Mouse (Mus musculus) common myeloid progenitor, adult 5-6 weeks (primary cell): ENCODE measurements around the gene Tnrc6c. TPM values are rescaled to one million over a fixed set of nuclear protein-coding genes. Genes with fewer than 3 reads are reported as not detected.
A peak's percentile ranks its signal among the peaks of the same experiment; 100 is the strongest.

Experiments used
- ATAC-seq: replicated peaks from 2 replicates; pipeline ENCODE4 v1.8.0; 2016; ENCODE audit warnings: low read depth, mild to moderate bottlenecking, moderate TSS enrichment, inconsistent platforms; ENCODE audit not compliant: poor library complexity, severe bottlenecking
- total RNA-seq: library from RNA; stranded (forward); fragments of 200-1000, 187-1606 nt; gene quantifications from 2 replicates; pipeline ENCODE4 v1.2.3, GENCODE M21; 2017

The Tnrc6c gene
- total RNA-seq, 1 experiment from 2014 or later: 22.4 TPM

DNA sequence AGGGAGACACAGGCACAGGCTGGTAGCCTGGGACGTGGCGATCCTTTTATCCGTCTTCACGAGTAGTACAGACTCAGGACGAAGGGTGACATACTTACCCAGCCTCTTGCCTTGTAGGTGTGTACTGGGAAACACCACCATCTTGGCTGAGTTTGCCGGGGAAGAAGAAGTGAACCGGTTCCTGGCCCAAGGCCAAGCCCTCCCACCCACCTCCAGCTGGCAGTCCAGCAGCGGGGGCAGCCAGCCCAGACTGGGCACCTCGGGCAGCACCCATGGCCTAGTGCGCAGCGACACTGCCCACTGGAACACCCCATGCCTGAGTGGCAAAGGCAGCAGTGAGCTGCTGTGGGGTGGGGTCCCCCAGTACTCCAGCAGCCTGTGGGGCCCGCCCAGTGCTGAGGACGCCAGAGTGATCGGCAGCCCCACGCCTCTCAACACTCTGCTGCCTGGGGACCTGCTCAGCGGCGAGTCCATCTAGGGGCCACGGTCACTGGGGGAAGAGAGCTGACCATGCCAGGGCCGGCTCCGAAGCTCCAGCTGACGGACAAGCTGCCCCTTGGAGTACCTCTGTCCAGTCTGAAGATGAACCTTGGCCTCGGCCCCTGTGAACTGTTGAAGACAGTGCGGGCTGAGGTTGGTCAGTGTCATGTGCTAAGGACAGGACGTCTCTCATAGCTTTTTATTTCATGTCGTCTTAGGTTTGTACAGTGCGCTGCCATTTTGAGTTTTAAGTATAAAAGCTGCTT, 106.5 kb downstream of the Tnrc6c start:
- ATAC-seq: no peak

GRCm38 (mm10) chr11:117761801-117762200, 107.7 kb downstream of the Tnrc6c start:
- ATAC-seq: no peak

DNA sequence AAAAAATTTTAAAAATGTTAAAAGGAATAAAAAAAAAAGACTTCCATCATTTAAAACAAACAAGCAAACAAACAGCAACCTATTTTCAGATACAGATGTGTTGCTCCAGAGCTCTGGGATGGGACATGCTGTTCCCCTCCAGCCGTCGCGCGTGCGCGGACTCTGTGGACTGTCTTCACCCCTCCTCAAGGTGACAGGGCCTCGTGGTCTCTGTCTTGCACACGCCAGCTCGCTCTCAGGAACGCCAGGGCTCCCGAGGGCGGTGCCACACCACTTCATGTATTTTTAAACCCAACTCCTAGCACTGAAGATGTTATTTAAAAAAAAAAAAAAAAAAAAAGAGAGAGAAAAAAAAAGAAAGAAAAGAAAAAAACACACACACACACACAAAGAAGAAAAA, 108.2 kb downstream of the Tnrc6c start:
- no peak for ATAC-seq

GRCm38 (mm10) chr11:117764319-117764718, 110.2 kb downstream of the Tnrc6c start:
- no peak for ATAC-seq

- ATAC-seq: no peak
These were observed 111.3 kb downstream of the Tnrc6c start for GRCm38 (mm10) chr11:117765361-117765760.

- ATAC-seq: no peak
These were observed 112.2 kb downstream of the Tnrc6c start for GRCm38 (mm10) chr11:117766275-117766674.

DNA sequence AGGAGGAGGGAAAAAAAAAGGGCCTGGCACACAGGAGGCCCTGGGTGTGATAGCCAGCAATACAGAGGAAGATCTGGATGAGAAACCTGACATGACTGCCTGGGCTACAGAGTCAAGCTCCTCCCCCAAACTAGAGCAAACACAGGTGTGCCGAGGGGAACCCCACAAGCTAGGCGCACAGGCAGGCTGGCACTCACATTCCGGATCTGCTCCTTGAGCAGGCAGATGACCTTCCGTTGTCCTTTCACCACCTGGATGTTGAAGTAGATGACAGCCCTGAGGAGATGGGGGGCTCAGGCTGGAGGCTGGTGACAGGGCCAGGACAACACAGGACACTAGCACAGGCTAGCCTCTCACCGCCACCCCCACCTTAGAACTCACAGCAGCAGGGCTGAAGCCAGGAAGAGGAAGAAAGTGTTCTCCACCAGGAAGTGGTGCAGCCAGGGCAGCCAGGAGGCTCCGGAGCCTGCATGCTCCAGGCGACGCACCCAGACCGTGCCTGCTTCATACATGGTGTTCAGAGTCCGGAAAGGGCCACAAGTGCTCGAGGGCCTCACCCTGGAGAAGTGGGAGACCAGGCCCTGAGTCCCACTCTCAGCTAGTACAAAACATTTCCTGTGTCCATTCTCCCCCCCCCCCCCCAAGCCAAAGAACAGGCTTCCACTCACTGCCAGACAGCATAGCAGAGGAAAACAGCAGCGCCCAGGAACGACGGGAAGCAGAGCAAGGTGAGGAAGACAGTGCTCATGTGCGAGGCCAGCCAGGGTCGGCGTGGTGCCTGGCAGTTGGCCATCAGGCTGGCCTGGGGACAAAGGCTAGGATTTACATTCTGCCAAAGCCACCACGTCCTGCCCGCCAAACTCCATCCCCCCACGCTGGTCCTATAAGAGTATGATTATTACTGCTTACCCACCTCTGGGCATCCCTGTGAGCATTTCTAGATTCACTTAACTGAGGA, 114.9 kb downstream of the Tnrc6c start:
- ATAC-seq: no peak

GRCm38 (mm10) chr11:117769683-117770047, 115.6 kb downstream of the Tnrc6c start:
- no peak for ATAC-seq

DNA sequence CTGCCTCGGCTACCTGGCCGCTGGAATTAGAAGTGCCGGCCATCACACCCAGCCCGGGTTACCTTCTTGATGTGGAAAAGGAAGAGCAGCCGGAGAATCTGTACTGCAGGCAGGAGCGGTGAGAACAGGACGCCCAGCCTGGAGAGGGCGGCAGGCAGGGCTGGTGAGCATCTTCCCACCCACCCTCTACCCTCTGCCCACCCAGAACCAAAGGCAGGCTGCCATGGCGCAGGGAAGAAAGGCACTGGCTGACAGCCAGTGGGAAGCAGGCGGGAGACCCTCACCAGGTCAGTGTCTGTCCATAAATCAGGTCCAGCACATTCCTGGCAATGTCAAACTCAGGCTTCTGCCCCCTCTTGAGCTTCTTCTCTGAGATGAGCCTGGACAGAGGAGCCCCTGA, 116.3 kb downstream of the Tnrc6c start:
- ATAC-seq: no peak

DNA sequence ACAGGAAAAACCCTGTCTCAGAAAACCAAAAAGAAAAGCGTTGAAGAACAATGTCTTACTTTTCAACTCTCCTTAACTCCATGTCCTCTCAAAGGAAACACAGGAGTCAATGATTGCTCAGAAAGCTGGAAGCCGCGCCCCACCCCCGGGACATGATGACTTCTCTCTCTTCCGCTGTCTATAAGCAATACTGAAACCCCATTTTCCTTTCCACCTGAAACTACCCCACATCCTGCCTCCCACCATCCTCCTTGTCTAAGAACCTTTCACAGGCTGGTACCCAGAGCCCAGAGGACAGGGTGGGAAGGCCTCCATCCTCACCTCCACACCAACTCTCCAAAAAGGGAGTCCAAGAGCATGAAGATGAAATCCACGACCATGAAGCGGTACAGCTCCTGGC, 118.3 kb downstream of the Tnrc6c start:
- no peak for ATAC-seq

DNA sequence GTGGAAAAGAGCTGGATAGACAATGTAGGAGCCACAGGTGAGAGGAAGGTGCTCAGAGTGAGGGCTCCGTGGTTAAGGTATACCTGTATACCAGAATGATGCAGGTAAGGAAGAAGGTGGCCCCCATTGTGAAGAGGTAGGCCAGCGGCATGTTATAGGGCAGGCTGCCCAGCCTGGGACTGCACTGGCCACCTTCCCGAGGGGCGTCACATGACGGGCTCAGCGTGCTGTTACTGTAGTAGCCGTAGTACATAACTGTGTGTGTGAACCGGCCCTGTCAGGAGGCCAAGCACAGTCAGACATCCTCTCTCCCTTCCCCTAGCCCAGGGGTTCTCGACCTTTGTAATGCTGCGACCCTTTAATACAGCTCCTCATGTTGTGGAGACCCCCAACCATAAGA, 120.8 kb downstream of the Tnrc6c start:
- ATAC-seq: no peak

GRCm38 (mm10) chr11:117775540-117775939, 121.5 kb downstream of the Tnrc6c start:
- ATAC-seq: no peak

GRCm38 (mm10) chr11:117776085-117776792, 122.2 kb downstream of the Tnrc6c start:
- no peak for ATAC-seq

DNA sequence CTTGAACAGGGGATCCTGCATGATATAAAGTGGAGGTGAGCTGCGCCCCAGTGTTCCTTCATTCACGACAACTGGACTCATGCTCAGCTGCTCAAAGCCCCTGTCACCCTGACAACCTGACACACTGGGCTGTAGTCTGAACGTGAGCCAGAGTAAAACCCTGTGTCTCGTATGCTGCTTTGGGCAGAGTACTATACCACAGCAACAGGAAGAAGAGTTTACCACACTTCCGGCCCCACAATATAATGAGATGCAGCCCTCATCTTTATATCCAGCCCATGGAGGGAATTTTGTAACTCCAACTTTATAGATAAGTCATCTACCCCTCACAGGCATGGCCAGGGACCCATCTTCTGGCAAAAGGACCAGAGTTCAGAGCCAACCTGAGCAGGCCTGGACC, 123.0 kb downstream of the Tnrc6c start:
- no peak for ATAC-seq

DNA sequence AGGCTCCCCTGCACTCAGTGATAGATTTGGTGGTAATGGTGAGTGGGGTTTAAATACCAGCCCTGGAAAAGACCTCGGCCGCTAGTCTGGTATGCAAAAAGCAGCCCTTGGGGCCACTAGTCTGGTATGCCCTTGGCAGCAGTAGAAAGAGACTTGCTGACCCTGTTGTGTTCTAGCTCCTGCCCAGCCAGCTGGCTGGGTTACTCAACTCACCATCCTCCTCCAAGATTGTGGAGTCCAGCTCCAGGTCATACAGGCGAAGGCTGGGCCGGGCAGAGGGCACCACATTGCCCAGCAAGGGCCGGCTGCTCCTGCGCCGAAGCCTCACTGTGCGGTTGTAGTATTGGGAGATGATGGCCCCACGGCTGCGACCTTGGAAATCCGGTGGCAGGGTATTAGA, 123.9 kb downstream of the Tnrc6c start:
- ATAC-seq: no peak

- no peak for ATAC-seq
These were observed 124.9 kb downstream of the Tnrc6c start for GRCm38 (mm10) chr11:117778851-117779433.

DNA sequence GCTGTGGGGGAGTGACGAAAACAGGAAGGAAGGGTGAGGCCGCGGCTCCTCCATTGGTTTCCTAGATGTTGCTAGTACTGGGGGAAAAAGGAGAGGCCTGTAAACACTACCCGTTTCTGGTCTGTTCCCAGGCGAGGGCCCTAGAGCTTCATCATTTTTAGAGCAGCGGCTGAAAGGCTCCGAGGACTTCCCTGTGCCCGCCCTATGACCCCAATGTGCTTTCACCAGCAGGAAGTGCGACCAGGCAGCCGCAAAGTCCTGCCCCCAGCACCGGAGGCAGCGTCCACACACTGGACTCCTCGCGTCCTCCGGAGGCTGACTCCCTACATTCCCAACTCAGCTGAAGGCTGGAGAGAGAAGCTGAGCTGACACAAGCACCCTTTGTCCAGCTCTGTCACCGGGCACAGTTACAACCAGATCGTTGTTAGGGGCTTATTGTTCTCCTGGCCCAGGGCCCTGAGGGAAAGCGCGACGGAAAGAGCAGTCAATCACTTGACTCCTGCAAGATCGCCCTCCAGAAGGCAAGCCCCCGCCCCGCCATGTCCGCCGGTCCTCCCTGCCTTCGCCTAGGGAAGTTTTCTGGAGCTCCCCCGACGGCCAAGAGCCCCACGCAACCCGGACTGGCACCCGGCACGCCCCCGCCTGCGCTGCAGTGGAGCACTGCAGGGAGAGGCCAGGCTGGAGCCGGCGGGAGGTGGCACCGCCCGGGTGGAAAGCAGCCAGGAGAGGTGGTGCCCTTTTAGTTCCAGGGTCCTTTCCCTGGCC, 125.5 kb downstream of the Tnrc6c start:
- peak; percentile 17 for ATAC-seq

DNA sequence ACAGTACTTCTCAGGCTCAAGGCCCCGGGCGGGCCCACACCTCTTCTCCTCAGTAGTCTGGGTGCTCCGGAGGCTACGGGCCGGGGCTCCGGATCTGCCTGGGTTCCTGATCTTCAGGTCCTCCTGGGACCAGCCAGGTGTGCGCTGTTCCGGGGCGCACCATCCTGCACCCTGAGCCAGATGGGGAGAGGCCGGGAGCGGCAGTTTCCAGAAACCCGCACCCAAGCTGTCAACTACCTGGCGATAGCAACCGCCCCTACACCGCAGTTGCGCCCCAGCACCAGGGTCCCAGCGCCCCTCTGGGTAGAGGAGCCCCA, 126.1 kb downstream of the Tnrc6c start:
- no peak for ATAC-seq

DNA sequence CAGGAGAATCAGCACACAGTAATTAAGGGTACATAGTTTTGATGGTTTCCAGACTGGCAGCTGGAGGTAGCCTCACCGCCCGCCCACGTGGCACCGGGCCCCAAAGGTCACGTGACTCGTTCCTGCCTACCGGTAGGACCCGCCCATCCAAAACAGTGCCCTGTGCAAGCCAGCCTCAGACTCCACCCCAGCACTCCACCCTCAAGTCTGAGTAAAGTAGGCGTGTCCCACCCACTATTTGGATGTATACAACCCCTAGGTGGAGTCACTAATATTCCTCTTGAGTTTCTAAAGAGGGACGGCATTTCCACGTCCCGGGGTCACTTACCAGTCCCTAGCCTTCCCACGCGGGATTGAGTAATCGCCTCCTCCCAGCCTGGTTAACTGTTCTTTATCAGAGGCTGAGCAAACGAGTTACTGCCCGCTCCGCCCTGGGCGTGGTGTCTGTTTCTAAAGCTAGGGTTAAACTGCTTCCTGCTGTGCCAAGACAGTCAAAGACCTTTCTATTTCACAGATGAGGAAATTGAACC, 126.6 kb downstream of the Tnrc6c start:
- peak; percentile 71 for ATAC-seq
